Mouse (Mus musculus): ENCODE data around the gene Tenm3.

DNA sequence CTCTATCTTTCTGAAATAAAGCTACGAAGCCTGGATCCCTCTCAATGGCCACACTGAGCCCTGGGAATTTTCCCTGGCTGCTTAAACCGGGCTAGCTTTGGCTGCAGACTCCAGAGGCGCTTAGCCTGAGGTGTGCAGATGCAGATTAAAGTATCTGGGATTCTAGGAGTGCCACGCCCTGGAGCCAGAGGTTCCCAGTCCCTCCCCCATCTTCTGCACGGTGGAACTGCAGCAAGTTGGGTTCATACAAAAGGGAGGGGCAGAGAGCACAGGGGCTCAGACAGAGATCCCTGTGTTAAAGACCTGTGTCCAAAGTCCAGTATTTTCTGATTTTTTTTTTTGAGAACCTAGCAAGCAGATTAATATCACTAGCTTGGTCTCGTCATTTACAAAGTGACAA lies 640.6 kb downstream of the Tenm3 start:
- no peak for TF ChIP-seq CTCF (IDR thresholded peaks at IDR 0.05; ENCODE audit: control insufficient read depth, insufficient read depth, insufficient read length)
- TF ChIP-seq MAX (IDR thresholded peaks at IDR 0.05): no peak
